Mouse (Mus musculus): ENCODE measurements around the gene Gm26938. TPM values are rescaled to one million over a fixed set of nuclear protein-coding genes. Genes with fewer than 3 reads are reported as not detected.

Gm26938 gene
- polyA plus RNA-seq, 1 experiment: not detected

GRCm38 (mm10) chr5:139799041-139799440 lies 27.2 kb downstream of the Gm26938 start:
- TF ChIP-seq POLR2A (IDR thresholded peaks at IDR 0.05; ENCODE audit: insufficient read depth, low read depth, low read length) (no peak), CTCF (IDR thresholded peaks at IDR 0.05; ENCODE audit: insufficient read depth, low read depth, low read length) (no peak)
- H3K27ac ChIP-seq (ENCODE audit: insufficient read depth, low read depth, low read length): no peak overlapping the region
- WGBS: 95% methylated on average over 9 of the region's 9 CpGs
- no peak overlapping the region for H3K4me3 ChIP-seq (ENCODE audit: insufficient read depth, low read depth, low read length)
- H3K4me1 ChIP-seq (ENCODE audit: control insufficient read depth, insufficient read depth, low read length): peaks cover 42% of the 10 kb centered on the region

- TF ChIP-seq CTCF (IDR thresholded peaks at IDR 0.05; ENCODE audit: insufficient read depth, low read depth, low read length): no peak
- TF ChIP-seq POLR2A (IDR thresholded peaks at IDR 0.05; ENCODE audit: insufficient read depth, low read depth, low read length): no peak
- Histone ChIP-seq H3K27ac (ENCODE audit: insufficient read depth, low read depth, low read length) (no peak overlapping the region), H3K4me3 (ENCODE audit: insufficient read depth, low read depth, low read length) (peak overlapping the region; percentile 4; the same call in 1 of the 2 replicates), H3K4me1 (ENCODE audit: control insufficient read depth, insufficient read depth, low read length) (peaks cover 36% of the 10 kb centered on the region)
- 37% methylated on average over 12 of the region's 12 CpGs for WGBS
These were observed 27.9 kb downstream of the Gm26938 start for GRCm38 (mm10) chr5:139798168-139798900.

GRCm38 (mm10) chr5:139797473-139798167 lies 28.6 kb downstream of the Gm26938 start:
- H3K27ac ChIP-seq (ENCODE audit: insufficient read depth, low read depth, low read length): no peak overlapping the region
- H3K4me3 ChIP-seq (ENCODE audit: insufficient read depth, low read depth, low read length): 0 out of 2 replicates have a peak overlapping the region, but pooled peaks have one; percentile 4
- 28% methylated on average over 11 of the region's 11 CpGs for WGBS
- no peak for TF ChIP-seq POLR2A (IDR thresholded peaks at IDR 0.05; ENCODE audit: insufficient read depth, low read depth, low read length)
- TF ChIP-seq CTCF (IDR thresholded peaks at IDR 0.05; ENCODE audit: insufficient read depth, low read depth, low read length): no peak
- H3K4me1 ChIP-seq (ENCODE audit: control insufficient read depth, insufficient read depth, low read length): peaks cover 36% of the 10 kb centered on the region

GRCm38 (mm10) chr5:139796900-139797299 lies 29.3 kb downstream of the Gm26938 start:
- TF ChIP-seq POLR2A (IDR thresholded peaks at IDR 0.05; ENCODE audit: insufficient read depth, low read depth, low read length) (no peak), CTCF (IDR thresholded peaks at IDR 0.05; ENCODE audit: insufficient read depth, low read depth, low read length) (no peak)
- H3K4me3 ChIP-seq (ENCODE audit: insufficient read depth, low read depth, low read length): 0 out of 2 replicates have a peak overlapping the region, but pooled peaks have one; percentile 2
- 7% methylated on average over 13 of the region's 13 CpGs for WGBS
- no peak overlapping the region for H3K27ac ChIP-seq (ENCODE audit: insufficient read depth, low read depth, low read length)
- H3K4me1 ChIP-seq (ENCODE audit: control insufficient read depth, insufficient read depth, low read length): peaks cover 37% of the 10 kb centered on the region

GRCm38 (mm10) chr5:139796001-139796620 lies 30.1 kb downstream of the Gm26938 start:
- WGBS: 89% methylated on average over 9 of the region's 9 CpGs
- Histone ChIP-seq H3K4me3 (ENCODE audit: insufficient read depth, low read depth, low read length) (no peak overlapping the region), H3K4me1 (ENCODE audit: control insufficient read depth, insufficient read depth, low read length) (peaks cover 42% of the 10 kb centered on the region), H3K27ac (ENCODE audit: insufficient read depth, low read depth, low read length) (no peak overlapping the region)
- TF ChIP-seq CTCF (IDR thresholded peaks at IDR 0.05; ENCODE audit: insufficient read depth, low read depth, low read length): no peak
- no peak for TF ChIP-seq POLR2A (IDR thresholded peaks at IDR 0.05; ENCODE audit: insufficient read depth, low read depth, low read length)

- Histone ChIP-seq H3K4me1 (ENCODE audit: control insufficient read depth, insufficient read depth, low read length) (peaks cover 44% of the 10 kb centered on the region), H3K4me3 (ENCODE audit: insufficient read depth, low read depth, low read length) (no peak overlapping the region), H3K27ac (ENCODE audit: insufficient read depth, low read depth, low read length) (no peak overlapping the region)
- TF ChIP-seq POLR2A (IDR thresholded peaks at IDR 0.05; ENCODE audit: insufficient read depth, low read depth, low read length) (no peak), CTCF (IDR thresholded peaks at IDR 0.05; ENCODE audit: insufficient read depth, low read depth, low read length) (no peak)
- WGBS: 76% methylated on average over 10 of the region's 10 CpGs
These were observed 31.3 kb downstream of the Gm26938 start for GRCm38 (mm10) chr5:139794938-139795337.

GRCm38 (mm10) chr5:139794137-139794536 lies 32.1 kb downstream of the Gm26938 start:
- peaks cover 43% of the 10 kb centered on the region for H3K4me1 ChIP-seq (ENCODE audit: control insufficient read depth, insufficient read depth, low read length)
- no peak for TF ChIP-seq POLR2A (IDR thresholded peaks at IDR 0.05; ENCODE audit: insufficient read depth, low read depth, low read length)
- no peak for TF ChIP-seq CTCF (IDR thresholded peaks at IDR 0.05; ENCODE audit: insufficient read depth, low read depth, low read length)
- no peak overlapping the region for H3K27ac ChIP-seq (ENCODE audit: insufficient read depth, low read depth, low read length)
- 94% methylated on average over 5 of the region's 5 CpGs for WGBS
- H3K4me3 ChIP-seq (ENCODE audit: insufficient read depth, low read depth, low read length): no peak overlapping the region

- H3K4me1 ChIP-seq (ENCODE audit: control insufficient read depth, insufficient read depth, low read length): peaks cover 40% of the 10 kb centered on the region
- no peak overlapping the region for H3K27ac ChIP-seq (ENCODE audit: insufficient read depth, low read depth, low read length)
- TF ChIP-seq CTCF (IDR thresholded peaks at IDR 0.05; ENCODE audit: insufficient read depth, low read depth, low read length) (no peak), POLR2A (IDR thresholded peaks at IDR 0.05; ENCODE audit: insufficient read depth, low read depth, low read length) (no peak)
- H3K4me3 ChIP-seq (ENCODE audit: insufficient read depth, low read depth, low read length): no peak overlapping the region
- 64% methylated on average over 11 of the region's 11 CpGs for WGBS
These were observed 32.7 kb downstream of the Gm26938 start for GRCm38 (mm10) chr5:139793338-139794089.

All from olfactory bulb, adult 2 months (tissue).